Mouse (Mus musculus): ENCODE results near the gene Entr1.

The Entr1 gene

GRCm38 (mm10) chr2:26389154-26389690, at the start of gene Entr1, which contains the start of gene Pmpca:
Gene Entr1 (minus strand): TSS chr2:26389316.
Gene Pmpca (plus strand): TSS chr2:26389339.
- peak; percentile 70 for DNase-seq

- DNase-seq, result no peak
Measured at GRCm38 (mm10) chr2:26438373-26438772, 49.3 kb upstream of the Entr1 start.

DNA sequence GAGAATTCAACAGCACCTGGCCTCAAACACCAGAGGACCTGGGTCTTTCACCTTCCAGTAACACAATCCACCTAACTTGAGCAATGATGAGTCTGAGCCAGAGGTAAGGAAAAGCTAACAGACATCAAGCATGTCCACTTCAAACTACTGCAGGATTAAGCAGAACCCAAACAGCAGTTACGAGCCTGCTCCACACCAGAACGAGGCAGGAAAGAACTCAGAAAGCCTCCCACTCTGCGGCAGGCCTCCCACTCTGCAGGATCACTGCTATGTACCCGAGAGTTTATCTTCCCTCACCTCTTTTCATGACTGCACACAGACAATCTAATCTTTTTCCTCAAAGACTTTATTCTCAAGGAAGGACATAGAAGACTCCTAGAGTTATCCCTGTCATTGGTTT, 48.1 kb upstream of the Entr1 start:
- no peak for DNase-seq

GRCm38 (mm10) chr2:26434791-26435572, 45.9 kb upstream of the Entr1 start:
- DNase-seq, result peak; percentile 79

GRCm38 (mm10) chr2:26429851-26430250, 40.7 kb upstream of the Entr1 start:
- no peak for DNase-seq

GRCm38 (mm10) chr2:26424541-26424940, 35.4 kb upstream of the Entr1 start:
- no peak for DNase-seq

DNA sequence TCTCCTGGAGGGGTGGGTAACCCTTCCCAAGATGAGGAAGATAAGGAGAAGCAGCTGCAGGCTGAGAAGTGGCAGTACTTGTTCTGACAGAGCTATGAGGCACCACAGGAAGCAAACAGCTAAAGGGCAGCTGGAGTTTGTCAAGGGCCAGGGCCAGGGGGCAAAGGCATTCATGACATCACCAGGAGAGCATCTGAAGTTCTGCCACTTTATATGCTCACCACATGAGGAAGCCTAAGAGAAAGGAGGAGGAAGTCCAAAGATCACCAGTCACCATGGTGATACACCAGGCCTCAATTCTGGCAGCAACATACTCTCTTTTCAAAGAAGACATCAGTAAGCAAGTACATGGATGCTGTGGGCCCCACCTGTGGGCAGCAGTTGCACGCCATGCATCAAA, 34.0 kb upstream of the Entr1 start:
- peak; percentile 83 for DNase-seq

- no peak for DNase-seq
Measured at GRCm38 (mm10) chr2:26421969-26422368, 32.9 kb upstream of the Entr1 start.

GRCm38 (mm10) chr2:26418120-26418519, 29.0 kb upstream of the Entr1 start:
- no peak for DNase-seq

GRCm38 (mm10) chr2:26417066-26417465, 27.9 kb upstream of the Entr1 start:
- DNase-seq, result no peak

- peak; percentile 70 for DNase-seq
Measured at GRCm38 (mm10) chr2:26410931-26411411, 21.9 kb upstream of the Entr1 start.

DNA sequence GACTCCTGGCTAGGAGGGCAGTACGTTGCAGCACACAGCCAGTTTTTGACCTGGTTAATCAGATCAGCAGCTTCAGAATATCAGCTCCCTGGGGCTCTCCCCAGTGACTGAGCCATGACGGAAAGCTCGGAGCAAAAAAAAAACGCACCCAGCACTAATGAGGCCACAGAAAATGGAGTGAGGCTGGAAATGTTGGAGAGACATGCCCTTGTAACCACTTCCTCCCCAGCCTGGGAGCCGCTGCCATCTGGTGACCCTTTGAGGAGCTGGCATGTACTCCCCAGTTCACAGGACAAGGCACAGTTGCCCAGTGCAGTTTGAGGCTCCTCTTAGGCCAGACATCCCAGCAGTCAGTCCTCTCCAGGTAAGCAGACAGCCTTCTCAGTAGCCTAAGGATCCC, 21.0 kb upstream of the Entr1 start:
- DNase-seq, result no peak

GRCm38 (mm10) chr2:26409362-26409761, 20.2 kb upstream of the Entr1 start:
- DNase-seq, result no peak

DNA sequence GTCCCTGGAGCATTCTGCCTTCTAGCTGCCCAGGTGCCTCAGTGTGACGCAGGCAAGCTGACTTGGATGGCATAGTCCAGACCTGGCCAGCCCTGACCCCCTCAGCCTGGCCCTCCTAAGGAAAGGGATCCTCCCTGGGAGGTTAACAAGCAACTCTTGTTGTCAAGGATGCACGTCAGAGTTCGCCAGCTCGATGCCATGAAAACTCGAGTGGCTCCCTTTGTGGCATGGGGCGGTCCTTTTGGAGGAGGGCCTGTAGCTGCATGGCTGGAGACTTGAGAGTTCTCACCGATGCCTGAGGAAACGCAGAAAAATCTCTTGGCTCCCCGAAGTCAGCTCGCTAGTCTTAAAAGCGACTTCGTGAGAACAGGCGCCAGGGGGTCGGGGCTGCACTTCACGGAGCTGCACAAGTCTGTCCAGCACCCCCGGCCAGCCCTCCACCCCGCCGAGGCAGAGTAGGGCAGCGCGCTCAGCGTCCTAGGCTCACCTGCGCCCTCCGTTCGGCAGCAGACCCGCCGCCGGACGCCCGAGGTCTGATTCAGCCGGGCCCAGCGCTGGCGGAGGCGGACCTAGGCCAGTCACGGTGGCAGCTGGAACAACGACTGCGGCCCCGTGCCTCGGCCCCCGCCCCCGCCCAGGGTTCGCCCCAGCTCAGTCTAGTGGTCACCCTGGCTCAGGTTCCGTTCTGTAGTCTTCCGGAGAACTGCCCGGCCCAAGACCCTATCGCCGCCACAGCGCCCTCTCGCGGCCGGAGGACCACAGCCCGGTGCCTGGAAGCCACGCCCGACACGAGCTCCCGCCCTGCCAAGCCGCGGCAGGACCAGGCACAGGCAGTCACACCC, 19.6 kb upstream of the Entr1 start, which contains the start of gene Inpp5e:
TSS of gene Inpp5e (minus strand) at position 689 of the 842 bp plus-strand sequence.
- DNase-seq, result peak; percentile 95

DNA sequence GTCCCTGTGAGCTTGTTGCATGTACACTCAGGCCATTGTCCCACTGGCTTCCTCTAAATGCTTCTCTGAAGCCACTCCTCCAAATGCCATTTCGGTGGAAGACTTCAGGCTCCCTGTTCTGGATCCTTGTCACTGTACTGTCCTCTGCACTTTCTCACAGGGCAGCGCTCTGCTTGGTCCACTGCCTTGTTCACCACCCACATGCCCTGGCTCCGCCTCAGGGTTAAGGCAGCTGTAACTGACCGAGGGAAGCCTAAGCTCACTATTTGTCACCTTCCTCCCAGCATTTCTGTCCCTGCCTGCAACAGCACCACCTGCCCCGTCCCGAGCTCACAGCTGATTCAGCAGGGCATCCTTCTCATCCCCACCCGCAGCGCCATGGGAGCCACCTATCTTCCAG, 14.2 kb upstream of the Entr1 start:
- peak; percentile 74 for DNase-seq

DNA sequence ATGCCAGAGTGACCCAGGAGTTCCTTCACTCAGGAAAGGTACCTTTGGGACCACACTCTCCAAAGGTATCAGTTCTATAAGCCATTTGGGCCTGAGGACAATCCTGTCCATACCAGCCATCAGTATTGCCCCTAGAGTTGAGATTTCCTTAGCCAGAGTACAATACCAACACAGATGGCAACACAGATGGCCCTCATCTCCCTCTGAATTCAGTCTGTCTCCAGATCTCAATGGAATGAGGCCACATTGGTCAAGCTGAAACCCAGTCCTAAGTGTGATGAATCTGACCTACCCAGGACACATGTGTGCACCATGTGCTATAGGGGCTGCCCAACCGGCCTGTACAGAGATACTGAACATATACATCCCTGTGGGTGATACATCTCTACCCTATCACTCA, 13.1 kb upstream of the Entr1 start:
- DNase-seq, result no peak

GRCm38 (mm10) chr2:26401023-26401422, 11.9 kb upstream of the Entr1 start:
- no peak for DNase-seq

DNA sequence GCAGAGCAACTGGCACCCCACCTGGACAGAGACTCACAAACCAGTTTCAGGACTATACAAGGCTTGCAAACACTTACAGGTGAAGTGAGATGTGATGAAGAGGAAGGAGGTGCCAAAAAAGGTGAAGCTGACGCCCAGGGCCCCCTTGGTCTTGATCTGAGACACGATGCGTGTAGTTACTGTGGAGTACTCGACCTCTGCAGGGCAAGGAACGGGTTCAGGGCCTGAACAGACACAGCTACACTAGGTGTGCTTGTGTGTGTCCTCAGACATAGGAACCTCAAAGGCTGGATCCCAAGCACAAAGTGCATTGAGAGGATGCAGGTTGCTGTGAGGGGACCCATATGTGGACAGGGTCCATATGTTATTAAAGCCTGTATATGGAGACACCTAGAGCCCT, 11.2 kb upstream of the Entr1 start:
- DNase-seq, result no peak

- DNase-seq, result peak; percentile 85
Measured at GRCm38 (mm10) chr2:26399647-26400046, 10.5 kb upstream of the Entr1 start.

- DNase-seq, result peak; percentile 52
Measured at GRCm38 (mm10) chr2:26398978-26399377, 9.9 kb upstream of the Entr1 start.

DNA sequence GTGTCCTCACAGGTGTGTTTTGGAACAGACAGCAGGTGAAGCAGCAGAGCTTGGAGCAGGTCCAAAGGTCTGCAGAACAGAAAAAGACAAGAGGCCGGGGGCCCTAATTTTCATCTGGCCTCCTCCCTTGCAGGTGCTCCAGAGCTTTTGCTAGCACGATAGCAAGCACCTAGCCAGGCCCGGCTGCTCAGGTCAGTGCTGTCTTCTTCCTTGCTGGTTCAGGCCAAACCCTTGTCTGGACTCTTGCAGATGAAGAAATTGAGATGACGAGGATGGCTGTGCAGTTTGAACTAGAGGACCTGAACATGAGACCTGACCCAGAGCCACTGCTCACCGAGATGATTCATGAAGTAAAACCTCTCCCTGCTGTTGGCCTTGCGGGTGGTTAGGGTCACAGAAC, 2.5 kb upstream of the Entr1 start:
- no peak for DNase-seq

GRCm38 (mm10) chr2:26390954-26391353, 1.8 kb upstream of the Entr1 start:
- no peak for DNase-seq

DNA sequence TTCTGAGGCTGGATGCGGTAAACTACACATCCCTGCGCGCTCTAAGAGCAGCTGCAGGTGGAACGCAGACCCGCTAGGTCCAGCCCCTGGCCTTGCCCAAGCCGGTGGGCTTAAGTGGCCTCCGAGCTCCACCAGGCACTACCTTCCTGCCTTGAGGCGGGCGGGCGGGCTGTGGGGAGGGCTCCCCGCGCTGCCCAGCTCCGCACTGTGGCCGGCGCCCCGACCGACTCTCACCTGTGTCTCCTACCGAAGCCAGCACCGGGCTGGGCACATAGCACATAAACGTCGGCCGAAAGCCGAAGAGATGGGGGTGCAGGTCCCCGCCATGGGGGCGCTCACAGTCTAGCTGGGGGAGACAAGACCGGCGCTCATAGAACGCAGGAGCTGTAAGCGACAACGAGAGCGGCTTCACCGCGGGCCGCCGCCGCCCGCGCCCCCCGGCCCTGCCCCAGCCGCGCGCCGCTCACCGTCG, 398 bp downstream of the Entr1 start:
- DNase-seq, result no peak
